Mouse (Mus musculus): ENCODE measurements around the gene Gm21454. TPM values are rescaled to one million over a fixed set of nuclear protein-coding genes. Genes with fewer than 3 reads are reported as not detected.
"Not testable (repeated sequence)": the region's sequence is repeated elsewhere in the genome, so short reads cannot be mapped to it uniquely, and the experiment has no call there.

The Gm21454 gene
- not detected in 2 replicates for total RNA-seq (2017)

GRCm38 (mm10) chrY:13252091-13252490 is at the start of gene Gm21454, which contains the start of gene Gm21440:
Gene Gm21454 (plus strand): TSS chrY:13252442.
Gene Gm21440 (plus strand): TSS chrY:13252391.
- not testable (repeated sequence) for ATAC-seq (ENCODE audit: extremely low read depth, insufficient number of reproducible peaks, low FRiP score, poor library complexity, severe bottlenecking)

DNA sequence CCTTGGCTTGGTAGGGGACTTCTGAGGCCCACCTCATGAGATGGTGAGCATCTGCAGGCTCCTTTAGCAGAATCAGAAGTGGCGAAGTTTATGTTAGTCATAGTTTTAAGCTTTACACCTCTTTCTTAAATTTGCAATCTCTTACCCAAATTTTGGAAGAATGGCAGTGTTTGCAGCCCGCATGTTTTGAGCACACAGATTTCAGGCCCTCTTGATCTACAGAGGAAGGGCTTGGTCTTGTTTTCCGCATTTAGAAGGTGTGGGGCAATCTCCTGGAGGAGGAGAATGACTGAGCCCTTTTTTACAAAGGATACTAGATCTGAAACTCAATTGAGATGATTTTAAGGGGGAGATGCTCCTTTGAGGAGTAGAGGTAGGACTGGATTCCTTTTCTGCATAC is 28.4 kb upstream of the Gm21454 start, which contains the start of gene Gm21828:
TSS of gene Gm21828 (minus strand) at position 101 of the 400 bp plus-strand sequence.
- ATAC-seq (ENCODE audit: extremely low read depth, insufficient number of reproducible peaks, low FRiP score, poor library complexity, severe bottlenecking), result not testable (repeated sequence)

- ATAC-seq (ENCODE audit: extremely low read depth, insufficient number of reproducible peaks, low FRiP score, poor library complexity, severe bottlenecking), result not testable (repeated sequence)
Observed at GRCm38 (mm10) chrY:13348963-13349362, 96.7 kb downstream of the Gm21454 start, which contains the start of gene Gm21725. Gene Gm21725 (minus strand): TSS chrY:13349063.

Other genes with a start within 250 kb of the Gm21454 start
- not detected in 2 replicates for gene Gm20807, start 209.6 kb upstream of the Gm21454 start, total RNA-seq (2017)
- not detected in 2 replicates for gene Gm21891, start 119.0 kb upstream of the Gm21454 start, total RNA-seq (2017)
- gene Gm21425, start 90.5 kb upstream of the Gm21454 start, total RNA-seq (2017), result not detected in 2 replicates
- not detected in 2 replicates for gene Gm21828, start 28.5 kb upstream of the Gm21454 start, total RNA-seq (2017)
- gene Gm21440, start 51 bp upstream of the Gm21454 start, total RNA-seq (2017), result not detected in 2 replicates
- not detected in 2 replicates for gene Gm21725, start 96.6 kb downstream of the Gm21454 start, total RNA-seq (2017)
- gene Gm21866, start 213.1 kb downstream of the Gm21454 start, total RNA-seq (2017), result not detected in 2 replicates
- not detected in 2 replicates for gene Gm20773, start 241.6 kb downstream of the Gm21454 start, total RNA-seq (2017)

Measured in neutrophil, adult 5-6 weeks (primary cell).